Comparison of ENCODE assay signal across 8 mouse cellular contexts in genomic region chr19:60757099-60757785, GRCm38 (mm10). TPM values are rescaled to one million over a fixed set of nuclear protein-coding genes. Genes with fewer than 3 reads are reported as not detected.
DNase-seq lines count a peak whose midpoint lies in the region; ATAC-seq and TF ChIP-seq lines count a peak whose summit lies in the region.

No protein-coding gene starts in this region.

- no peak for TF ChIP-seq CTCF in cortical plate, adult 2 months (IDR thresholded peaks at IDR 0.05; ENCODE audit: extremely low read depth, insufficient read depth, low read length)

- H3K4me3 ChIP-seq in cortical plate, adult 2 months (ENCODE audit: insufficient read depth, low read length), result peak overlapping the region; percentile 59
- H3K4me3 ChIP-seq in hindbrain, embryonic 15.5 days, result peak overlapping the region; percentile 95
- H3K4me3 ChIP-seq in midbrain, embryonic 15.5 days, result peak overlapping the region; percentile 94

- peak; percentile 3 for DNase-seq in kidney, postnatal 14 days
- DNase-seq in kidney, postnatal 25 days, result no peak
- DNase-seq in left cerebral cortex, adult 18-20 months (ENCODE audit: low spot score in 2 of 2), result no peak
- no peak for DNase-seq in adipocyte (ENCODE audit: low spot score)
- no peak for DNase-seq in spleen, adult 18-20 months

- H3K4me1 ChIP-seq in cortical plate, adult 2 months (ENCODE audit: control insufficient read depth, insufficient read depth, low read length), result peaks cover 3% of the 10 kb centered on the region; the same call in 1 of the 2 replicates
- peaks cover 27% of the 10 kb centered on the region for H3K4me1 ChIP-seq in hindbrain, embryonic 15.5 days (replicated peaks)
- peaks cover 26% of the 10 kb centered on the region for H3K4me1 ChIP-seq in midbrain, embryonic 15.5 days

- no peak overlapping the region for H3K27ac ChIP-seq in cortical plate, adult 2 months (ENCODE audit: insufficient read depth, low read length)
- H3K27ac ChIP-seq in hindbrain, embryonic 15.5 days (replicated peaks), result peak overlapping the region; percentile 90
- H3K27ac ChIP-seq in midbrain, embryonic 15.5 days, result peak overlapping the region; percentile 95

- ATAC-seq in hindbrain, embryonic 15.5 days (ENCODE audit: low FRiP score, low read depth), result no peak
- ATAC-seq in midbrain, embryonic 15.5 days (replicated peaks), result peak; percentile 5; the same call in 1 of the 2 replicates

- no peaks in the 10 kb centered on the region for H3K27me3 ChIP-seq in hindbrain, embryonic 15.5 days
- no peaks in the 10 kb centered on the region for H3K27me3 ChIP-seq in midbrain, embryonic 15.5 days (replicated peaks)

- H3K9ac ChIP-seq in hindbrain, embryonic 15.5 days, result peak overlapping the region; percentile 89
- H3K9ac ChIP-seq in midbrain, embryonic 15.5 days, result peak overlapping the region; percentile 86

- H3K4me2 ChIP-seq in hindbrain, embryonic 15.5 days, result peak overlapping the region; percentile 91
- peak overlapping the region; percentile 89 for H3K4me2 ChIP-seq in midbrain, embryonic 15.5 days

- peaks cover 12% of the 10 kb centered on the region for H3K36me3 ChIP-seq in hindbrain, embryonic 15.5 days
- H3K36me3 ChIP-seq in midbrain, embryonic 15.5 days (replicated peaks), result 0 out of 2 replicates have a peak, but pooled peaks cover 5% of the 10 kb centered on the region

- WGBS in hindbrain, embryonic 15.5 days, result 6% methylated on average over 25 of the region's 25 CpGs
- 5% methylated on average over 25 of the region's 25 CpGs for WGBS in midbrain, embryonic 15.5 days

- TF ChIP-seq POLR2A in cortical plate, adult 2 months (IDR thresholded peaks at IDR 0.05; ENCODE audit: extremely low read depth, insufficient read depth, low read length), result no peak

- no peaks in the 10 kb centered on the region for H3K9me3 ChIP-seq in hindbrain, embryonic 15.5 days
- no peaks in the 10 kb centered on the region for H3K9me3 ChIP-seq in midbrain, embryonic 15.5 days

RNA-seq across cellular contexts. Expression of gene Nanos1, which starts 1.5 kb away (rescaled TPM):
- 17.2 and 18.0 TPM in 2 replicates for polyA plus RNA-seq in cortical plate, adult 2 months (2012; rRNA removed)
- polyA plus RNA-seq in hindbrain, embryonic 15.5 days (2015; fragmentation: Nextera tagmentation; extraction: Ambion mirVana), result 19.4 and 19.7 TPM in 2 replicates
- 21.1 and 22.7 TPM in 2 replicates for polyA plus RNA-seq in midbrain, embryonic 15.5 days (2015; fragmentation: Nextera tagmentation; extraction: Ambion mirVana)
- 10 to 100 TPM; 26.5 to 27.0 TPM for total RNA-seq in left cerebral cortex, adult 18-20 months (2021)

RNA-seq across cellular contexts. Expression of gene Eif3a, which starts 33.2 kb away (rescaled TPM):
- polyA plus RNA-seq in cortical plate, adult 2 months (2012; rRNA removed), result 58.0 and 60.6 TPM in 2 replicates
- polyA plus RNA-seq in hindbrain, embryonic 15.5 days (2015; fragmentation: Nextera tagmentation; extraction: Ambion mirVana), result 101 and 107 TPM in 2 replicates
- polyA plus RNA-seq in midbrain, embryonic 15.5 days (2015; fragmentation: Nextera tagmentation; extraction: Ambion mirVana), result 109 and 111 TPM in 2 replicates
- total RNA-seq in left cerebral cortex, adult 18-20 months (2021), result 10 to 100 TPM; 88.5 to 91.0 TPM

RNA-seq across cellular contexts. Expression of gene Fam45a, which starts 54.1 kb away (rescaled TPM):
- polyA plus RNA-seq in cortical plate, adult 2 months (2012; rRNA removed), result 44.2 and 46.3 TPM in 2 replicates
- polyA plus RNA-seq in hindbrain, embryonic 15.5 days (2015; fragmentation: Nextera tagmentation; extraction: Ambion mirVana), result 41.2 and 42.9 TPM in 2 replicates
- 38.7 and 39.4 TPM in 2 replicates for polyA plus RNA-seq in midbrain, embryonic 15.5 days (2015; fragmentation: Nextera tagmentation; extraction: Ambion mirVana)
- total RNA-seq in left cerebral cortex, adult 18-20 months (2021), result 10 to 100 TPM; 34.4 to 46.9 TPM
